Mouse (Mus musculus) limb, embryonic 13.5 days (tissue): ENCODE results near the gene Rab11fip5. TPM values are rescaled to one million over a fixed set of nuclear protein-coding genes. Genes with fewer than 3 reads are reported as not detected.
A peak's percentile ranks its signal among the peaks of the same experiment; 100 is the strongest.

Source experiments
- ATAC-seq: fragments of 200-750 bp; cut with Nextera tagmentation; 2 replicates; pipeline ENCODE4 v1.8.0; 2017; ENCODE audit warnings: low read depth, moderate number of reproducible peaks, moderate TSS enrichment; ENCODE audit not compliant: low FRiP score
- H3K27ac ChIP-seq: fragments of 300-500 bp; sonication (generic); 2 replicates; pipeline ENCODE4 v1.5.1; 2015; ENCODE audit warnings: inconsistent platforms, mild to moderate bottlenecking, moderate library complexity
- H3K27me3 ChIP-seq: fragments of 300-500 bp; sonication (generic); 2 replicates; pipeline ENCODE4 v1.6.1; 2015; ENCODE audit warnings: mild to moderate bottlenecking, inconsistent platforms
- H3K36me3 ChIP-seq: fragments of 300-500 bp; sonication (generic); 2 replicates; pipeline ENCODE4 v1.6.1; 2015; ENCODE audit warnings: inconsistent platforms, mild to moderate bottlenecking, moderate library complexity
- H3K4me1 ChIP-seq: fragments of 300-500 bp; sonication (generic); 2 replicates; pipeline ENCODE4 v1.6.1; 2015; ENCODE audit warnings: inconsistent platforms
- H3K4me2 ChIP-seq: fragments of 300-500 bp; sonication (generic); replicated peaks from 2 replicates; pipeline ENCODE4 v1.6.1; 2015; ENCODE audit warnings: inconsistent platforms, mild to moderate bottlenecking, moderate library complexity
- H3K4me3 ChIP-seq: fragments of 300-500 bp; sonication (generic); 2 replicates; pipeline ENCODE4 v1.5.1; 2015; ENCODE audit warnings: moderate library complexity, mild to moderate bottlenecking, inconsistent platforms
- H3K9ac ChIP-seq: fragments of 300-500 bp; sonication (generic); 2 replicates; pipeline ENCODE4 v1.6.1; 2015; ENCODE audit warnings: mild to moderate bottlenecking, inconsistent platforms
- H3K9me3 ChIP-seq: fragments of 300-500 bp; sonication (generic); 2 replicates; pipeline ENCODE4 v1.6.1; 2016; ENCODE audit warnings: inconsistent platforms
- WGBS: fragments of 180-500 bp; shearing (Covaris S2); methylation state at CpG from one replicate; pipeline ENCODE4 v1.1.7; 2015; 5-methylcytosine and 5-hydroxymethylcytosine counted together
- polyA plus RNA-seq: library from polyadenylated mRNA; unstranded; fragments of >200 nt; fragmentation: Nextera tagmentation; extraction: Ambion mirVana; gene quantifications from 2 replicates; pipeline ENCODE4 v1.2.1, GENCODE M21; 2015

Rab11fip5 gene
- polyA plus RNA-seq, 1 experiment from 2014 or later, result 17.2 TPM

- Histone ChIP-seq H3K4me1 (no peaks in the 10 kb centered on the region), H3K27me3 (no peaks in the 10 kb centered on the region), H3K36me3 (no peaks in the 10 kb centered on the region), H3K9ac (no peak overlapping the region), H3K27ac (no peak overlapping the region), H3K4me2 (no peak overlapping the region), H3K4me3 (no peak overlapping the region), H3K9me3 (no peaks in the 10 kb centered on the region)
- ATAC-seq, result no peak
- WGBS, result 81% methylated on average over 5 of the region's 5 CpGs
Measured at GRCm38 (mm10) chr6:85360311-85360710, 14.1 kb downstream of the Rab11fip5 start.

- no peaks in the 10 kb centered on the region for H3K4me1 ChIP-seq
- no peak overlapping the region for H3K27ac ChIP-seq
- H3K36me3 ChIP-seq, result no peaks in the 10 kb centered on the region
- H3K9me3 ChIP-seq, result no peaks in the 10 kb centered on the region
- H3K4me2 ChIP-seq, result no peak overlapping the region
- ATAC-seq, result no peak
- 82% methylated on average over 1 of the region's 1 CpGs for WGBS
- no peak overlapping the region for H3K9ac ChIP-seq
- no peaks in the 10 kb centered on the region for H3K27me3 ChIP-seq
- no peak overlapping the region for H3K4me3 ChIP-seq
Measured at GRCm38 (mm10) chr6:85358877-85359276, 15.6 kb downstream of the Rab11fip5 start.

DNA sequence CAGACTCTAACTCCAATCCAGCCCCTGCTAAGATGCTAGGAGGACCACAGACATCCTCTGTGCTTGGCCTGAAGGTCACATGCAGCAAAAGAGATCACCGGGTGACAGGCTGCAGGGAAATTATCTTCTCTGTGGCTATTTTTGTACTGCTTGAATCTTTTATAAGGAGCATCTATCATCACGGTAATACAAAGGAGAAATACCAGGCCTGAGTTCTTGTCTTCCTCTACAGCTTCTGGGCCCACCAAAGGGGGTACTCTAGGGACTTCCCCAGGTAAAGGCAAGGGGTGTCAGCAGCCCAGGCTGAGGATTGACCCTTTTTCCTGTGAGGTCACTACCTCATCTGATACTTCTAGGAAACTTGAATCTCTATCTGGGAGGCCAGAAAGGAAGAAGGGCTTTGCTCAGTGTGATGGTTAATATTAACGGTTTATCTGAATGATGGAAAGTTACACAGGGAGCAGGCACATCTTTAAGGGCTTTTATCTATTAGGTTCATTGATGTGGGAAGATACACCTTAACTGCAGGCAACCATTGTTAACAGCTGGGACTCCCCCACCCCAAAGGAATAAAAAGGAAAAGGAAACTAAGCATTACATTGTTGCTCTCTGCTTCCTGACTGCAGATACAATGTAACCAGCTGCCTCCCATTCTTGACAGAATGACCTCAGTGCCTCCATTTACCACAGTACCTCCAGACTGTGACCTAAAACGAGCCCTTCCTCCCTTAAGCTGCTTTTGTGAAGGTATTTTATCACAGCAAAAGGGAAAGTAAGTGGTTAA is 17.6 kb downstream of the Rab11fip5 start:
- no peak for ATAC-seq
- no peak overlapping the region for H3K9ac ChIP-seq
- H3K27ac ChIP-seq, result no peak overlapping the region
- no peak overlapping the region for H3K4me3 ChIP-seq
- H3K9me3 ChIP-seq, result no peaks in the 10 kb centered on the region
- no peak overlapping the region for H3K4me2 ChIP-seq
- no peaks in the 10 kb centered on the region for H3K36me3 ChIP-seq
- no peaks in the 10 kb centered on the region for H3K27me3 ChIP-seq
- WGBS, result 69% methylated on average over 4 of the region's 4 CpGs
- no peaks in the 10 kb centered on the region for H3K4me1 ChIP-seq

DNA sequence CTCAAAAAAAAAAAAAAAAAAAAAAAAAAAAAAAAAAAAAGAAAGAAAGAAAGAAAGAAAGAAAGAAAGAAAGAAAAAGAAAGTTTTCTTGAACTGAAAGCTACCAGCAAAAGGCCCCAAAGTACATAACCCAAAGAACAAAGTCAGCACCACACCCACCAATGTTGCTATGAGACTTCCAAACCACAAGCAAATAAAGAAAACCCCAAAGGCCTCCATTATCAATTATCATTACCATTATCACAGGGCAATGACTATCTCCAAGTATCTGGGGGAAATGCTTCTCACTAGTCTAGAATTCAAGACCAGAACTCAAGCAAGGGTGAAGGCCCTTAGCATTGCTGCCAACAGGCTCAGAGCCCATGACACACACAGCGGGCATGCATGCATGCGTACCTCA is 18.7 kb downstream of the Rab11fip5 start:
- Histone ChIP-seq H3K27me3 (no peaks in the 10 kb centered on the region), H3K4me2 (no peak overlapping the region), H3K36me3 (no peaks in the 10 kb centered on the region), H3K4me1 (no peaks in the 10 kb centered on the region), H3K4me3 (no peak overlapping the region), H3K9ac (no peak overlapping the region), H3K27ac (no peak overlapping the region), H3K9me3 (no peaks in the 10 kb centered on the region)
- 94% methylated on average over 2 of the region's 2 CpGs for WGBS
- no peak for ATAC-seq

GRCm38 (mm10) chr6:85354709-85355108 is 19.7 kb downstream of the Rab11fip5 start:
- H3K9ac ChIP-seq, result no peak overlapping the region
- no peak overlapping the region for H3K27ac ChIP-seq
- no peaks in the 10 kb centered on the region for H3K36me3 ChIP-seq
- no peak for ATAC-seq
- H3K4me3 ChIP-seq, result no peak overlapping the region
- H3K9me3 ChIP-seq, result no peaks in the 10 kb centered on the region
- no peaks in the 10 kb centered on the region for H3K27me3 ChIP-seq
- H3K4me2 ChIP-seq, result no peak overlapping the region
- WGBS, result 65% methylated on average over 6 of the region's 6 CpGs
- H3K4me1 ChIP-seq, result no peaks in the 10 kb centered on the region

- no peak for ATAC-seq
- Histone ChIP-seq H3K9ac (no peak overlapping the region), H3K9me3 (no peaks in the 10 kb centered on the region), H3K4me3 (no peak overlapping the region), H3K4me1 (no peaks in the 10 kb centered on the region), H3K4me2 (no peak overlapping the region), H3K36me3 (no peaks in the 10 kb centered on the region), H3K27me3 (no peaks in the 10 kb centered on the region), H3K27ac (no peak overlapping the region)
- WGBS, result 61% methylated on average over 3 of the region's 3 CpGs
Measured at GRCm38 (mm10) chr6:85353706-85354105, 20.7 kb downstream of the Rab11fip5 start.

DNA sequence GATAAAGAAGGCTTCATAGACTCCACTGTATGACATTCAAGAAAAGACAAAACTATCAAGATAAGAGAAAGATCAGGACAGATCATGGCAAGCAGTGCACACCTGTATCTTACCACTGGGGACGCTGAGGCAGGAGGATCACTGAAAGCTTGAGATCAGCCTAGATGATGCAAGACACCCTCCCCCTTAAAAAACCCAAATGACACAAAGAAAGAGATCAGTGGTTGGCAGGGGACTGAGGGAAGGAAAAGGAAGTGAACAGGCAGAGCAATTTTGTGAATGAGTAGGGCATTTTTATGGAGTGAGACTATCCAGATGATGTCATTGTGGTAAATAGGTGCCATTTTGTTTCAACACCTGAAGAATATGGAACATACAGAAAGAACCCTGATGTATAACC is 24.3 kb downstream of the Rab11fip5 start:
- no peaks in the 10 kb centered on the region for H3K9me3 ChIP-seq
- H3K27ac ChIP-seq, result no peak overlapping the region
- no peak overlapping the region for H3K9ac ChIP-seq
- no peaks in the 10 kb centered on the region for H3K27me3 ChIP-seq
- H3K36me3 ChIP-seq, result peaks cover 15% of the 10 kb centered on the region
- no peak for ATAC-seq
- no peak overlapping the region for H3K4me2 ChIP-seq
- no peak overlapping the region for H3K4me3 ChIP-seq
- WGBS, result 97% methylated on average over 1 of the region's 1 CpGs
- no peaks in the 10 kb centered on the region for H3K4me1 ChIP-seq

DNA sequence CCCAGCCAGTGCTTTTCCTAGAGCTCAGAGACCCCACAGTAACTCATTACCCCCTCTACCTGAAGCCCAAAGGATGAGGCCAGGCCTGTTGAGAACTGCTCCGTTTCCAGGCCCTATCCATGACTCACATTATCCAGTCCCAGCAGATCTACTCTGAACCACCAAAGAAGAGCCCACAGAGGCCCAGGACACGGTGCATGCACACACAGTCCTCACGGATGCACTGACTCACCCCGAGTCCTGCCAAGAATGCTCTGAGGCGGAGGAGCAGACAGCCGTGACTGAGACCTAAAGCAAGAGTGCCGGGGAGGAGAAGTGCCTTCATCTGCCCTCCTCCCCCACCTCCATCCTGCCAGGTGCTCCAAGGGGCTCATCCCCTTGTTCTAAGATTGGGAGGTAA is 25.2 kb downstream of the Rab11fip5 start:
- Histone ChIP-seq H3K9me3 (no peaks in the 10 kb centered on the region), H3K4me2 (no peak overlapping the region), H3K4me3 (no peak overlapping the region), H3K27me3 (no peaks in the 10 kb centered on the region), H3K4me1 (no peaks in the 10 kb centered on the region), H3K36me3 (peaks cover 19% of the 10 kb centered on the region), H3K27ac (no peak overlapping the region), H3K9ac (no peak overlapping the region)
- no peak for ATAC-seq
- 77% methylated on average over 7 of the region's 7 CpGs for WGBS

GRCm38 (mm10) chr6:85348133-85348532 is 26.3 kb downstream of the Rab11fip5 start:
- no peak overlapping the region for H3K27ac ChIP-seq
- ATAC-seq, result no peak
- no peak overlapping the region for H3K4me3 ChIP-seq
- 90% methylated on average over 11 of the region's 11 CpGs for WGBS
- H3K4me2 ChIP-seq, result no peak overlapping the region
- H3K9ac ChIP-seq, result peak overlapping the region; percentile 31; the same call in 1 of the 2 replicates
- peaks cover 2% of the 10 kb centered on the region; the same call in 1 of the 2 replicates for H3K27me3 ChIP-seq
- H3K4me1 ChIP-seq, result no peaks in the 10 kb centered on the region
- H3K36me3 ChIP-seq, result peaks cover 20% of the 10 kb centered on the region
- no peaks in the 10 kb centered on the region for H3K9me3 ChIP-seq

GRCm38 (mm10) chr6:85346028-85346634 is 28.3 kb downstream of the Rab11fip5 start:
- Histone ChIP-seq H3K4me3 (no peak overlapping the region), H3K36me3 (peaks cover 34% of the 10 kb centered on the region), H3K4me2 (no peak overlapping the region), H3K27me3 (peaks cover 21% of the 10 kb centered on the region; the same call in 1 of the 2 replicates), H3K9me3 (no peaks in the 10 kb centered on the region), H3K4me1 (no peaks in the 10 kb centered on the region), H3K9ac (no peak overlapping the region), H3K27ac (no peak overlapping the region)
- 39% methylated on average over 6 of the region's 6 CpGs for WGBS
- ATAC-seq, result peak; percentile 75; the same call in 1 of the 2 replicates

DNA sequence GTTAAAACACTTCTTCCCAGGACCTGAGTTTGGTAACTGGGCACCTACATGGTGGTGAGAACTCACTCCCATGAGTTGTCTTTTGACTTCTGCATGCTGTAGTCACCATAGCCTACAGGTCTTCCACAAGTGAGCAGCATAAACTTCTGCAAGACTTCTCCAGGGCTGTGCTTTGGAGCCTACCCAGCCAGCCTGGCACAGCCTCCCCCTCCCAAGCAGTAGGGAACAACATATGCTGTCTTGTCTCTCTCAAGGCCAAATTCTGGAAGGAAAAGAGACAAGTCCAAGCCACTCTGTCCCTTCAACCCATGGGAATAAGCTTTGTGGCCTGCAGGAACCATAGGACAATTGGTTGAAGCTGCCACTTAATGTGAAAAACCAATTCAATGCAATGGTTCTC is 29.5 kb downstream of the Rab11fip5 start:
- H3K9ac ChIP-seq, result no peak overlapping the region
- no peak for ATAC-seq
- H3K4me1 ChIP-seq, result no peaks in the 10 kb centered on the region
- no peak overlapping the region for H3K4me3 ChIP-seq
- H3K36me3 ChIP-seq, result peaks cover 38% of the 10 kb centered on the region
- no peak overlapping the region for H3K4me2 ChIP-seq
- no peak overlapping the region for H3K27ac ChIP-seq
- no peaks in the 10 kb centered on the region for H3K9me3 ChIP-seq
- H3K27me3 ChIP-seq, result peaks cover 23% of the 10 kb centered on the region; the same call in 1 of the 2 replicates

- Histone ChIP-seq H3K36me3 (peaks cover 32% of the 10 kb centered on the region), H3K9me3 (no peaks in the 10 kb centered on the region), H3K4me3 (no peak overlapping the region), H3K4me1 (no peaks in the 10 kb centered on the region), H3K9ac (no peak overlapping the region), H3K27me3 (peaks cover 23% of the 10 kb centered on the region; the same call in 1 of the 2 replicates), H3K4me2 (no peak overlapping the region), H3K27ac (no peak overlapping the region)
- ATAC-seq, result no peak
- 84% methylated on average over 8 of the region's 8 CpGs for WGBS
Measured at GRCm38 (mm10) chr6:85343027-85343426, 31.4 kb downstream of the Rab11fip5 start.
